Mouse (Mus musculus): ENCODE data around the gene BC100530.

The BC100530 gene

GRCm38 (mm10) chr16:36367648-36368047, at the start of gene BC100530:
TSS of gene BC100530 (minus strand) at chr16:36367748.
- DNase-seq (ENCODE audit: low read depth), result peak; percentile 83

GRCm38 (mm10) chr16:36408357-36408756, 40.8 kb upstream of the BC100530 start, which contains the start of gene Stfa2:
TSS of gene Stfa2 (minus strand) at chr16:36408457.
- DNase-seq (ENCODE audit: low read depth), result peak; percentile 31

- no peak for DNase-seq (ENCODE audit: low read depth)
Observed at GRCm38 (mm10) chr16:36389060-36389459, 21.5 kb upstream of the BC100530 start.

- DNase-seq (ENCODE audit: low read depth), result no peak
Observed at GRCm38 (mm10) chr16:36337171-36337570, 30.4 kb downstream of the BC100530 start.

- peak; percentile 75 for DNase-seq (ENCODE audit: low read depth)
Observed at GRCm38 (mm10) chr16:36334232-36334631, 33.3 kb downstream of the BC100530 start, which contains the start of gene BC117090. TSS of gene BC117090 (minus strand) at chr16:36334332.

- no peak for DNase-seq (ENCODE audit: low read depth)
Observed at GRCm38 (mm10) chr16:36319286-36319685, 48.3 kb downstream of the BC100530 start.

- peak; percentile 36 for DNase-seq (ENCODE audit: low read depth)
Observed at GRCm38 (mm10) chr16:36316111-36316510, 51.4 kb downstream of the BC100530 start.
